Mouse (Mus musculus): Measurements from ENCODE around the gene Hspa8.

DNA sequence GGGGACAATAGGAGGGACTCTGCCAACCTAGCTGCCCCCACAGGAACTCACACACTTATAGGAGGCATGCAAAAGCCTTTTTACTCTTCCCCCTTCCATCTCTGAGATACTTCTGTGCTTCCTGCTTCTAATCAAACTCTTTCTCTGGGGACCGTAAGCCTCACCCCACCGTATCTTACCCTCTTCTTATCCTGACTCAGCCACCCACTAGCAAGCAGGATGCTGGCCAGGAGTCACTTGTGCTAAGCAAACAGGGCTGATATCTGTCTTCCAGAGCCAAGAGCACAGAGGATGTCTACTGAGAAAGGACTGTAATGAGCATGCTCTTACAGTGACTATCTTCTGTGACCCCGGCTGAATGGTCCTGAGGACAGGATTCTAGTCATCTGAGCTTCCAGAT lies 38.9 kb downstream of the Hspa8 start:
- TF ChIP-seq CTCF (IDR thresholded peaks at IDR 0.05; ENCODE audit: low read depth) (no peak), EP300 (optimal IDR thresholded peaks at IDR 0.05) (no peak)

Measured in stomach, postnatal 0 days (tissue).